Mouse (Mus musculus): ENCODE results near the gene Samm50.

DNA sequence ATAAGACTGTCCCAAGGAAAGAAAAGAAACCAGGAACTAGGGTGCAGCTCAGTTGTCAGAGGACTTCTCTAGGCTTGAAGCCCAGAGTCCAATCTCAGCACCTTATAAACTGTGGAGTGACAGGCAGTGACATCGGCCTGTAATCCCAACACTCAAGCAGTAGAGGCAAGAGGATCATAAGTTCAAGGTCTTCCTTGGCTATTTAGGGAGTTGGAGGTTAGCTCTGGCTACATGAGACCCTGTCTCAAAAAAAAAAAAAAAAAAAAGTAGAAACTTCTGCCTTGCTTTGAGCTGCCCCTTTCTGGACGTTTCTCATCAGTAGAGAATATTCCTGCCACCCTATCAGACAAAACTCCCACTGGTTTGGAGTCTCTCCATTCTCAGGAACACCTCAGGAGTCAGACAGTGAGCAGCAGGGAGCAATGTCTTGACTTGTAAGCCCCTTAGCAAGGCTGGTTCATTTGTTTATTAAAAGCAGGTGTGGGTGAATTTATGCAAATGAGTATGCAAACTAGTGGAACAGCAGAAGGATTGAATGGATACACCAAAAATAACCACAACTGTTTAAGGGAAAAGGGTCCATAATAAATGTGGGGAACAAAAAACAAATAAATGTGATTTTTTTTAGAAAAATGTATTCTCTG is 3.0 kb upstream of the Samm50 start:
- no peak for TF ChIP-seq HCFC1 (IDR thresholded peaks at IDR 0.05; ENCODE audit: low read depth, low read length)
- no peak for TF ChIP-seq USF1 (IDR thresholded peaks at IDR 0.05; ENCODE audit: low read depth, low read length)
- TF ChIP-seq ZMIZ1 (IDR thresholded peaks at IDR 0.05; ENCODE audit: low read depth, low read length) = no peak
- TF ChIP-seq EP300 (IDR thresholded peaks at IDR 0.05; ENCODE audit: low read length) = no peak
- no peak for TF ChIP-seq CTCF (conservative IDR thresholded peaks at IDR 0.05 in 1 of 2, IDR thresholded peaks at IDR 0.05 in 1 of 2; ENCODE audit: low read depth in 2 of 2, low read length in 2 of 2)
- TF ChIP-seq E2F4 (IDR thresholded peaks at IDR 0.05; ENCODE audit: insufficient replicate concordance, low read depth, low read length) = no peak
- no peak for TF ChIP-seq PAX5 (IDR thresholded peaks at IDR 0.05; ENCODE audit: low read length)
- no peak for TF ChIP-seq TCF12 (IDR thresholded peaks at IDR 0.05; ENCODE audit: low read depth, low read length)
- no peak for TF ChIP-seq MAX (IDR thresholded peaks at IDR 0.05; ENCODE audit: low read length)
- no peak for TF ChIP-seq POLR2A (IDR thresholded peaks at IDR 0.05; ENCODE audit: low read depth, low read length)

Data from CH12.LX (cell line).